Mouse (Mus musculus) ES-Bruce4 (cell line): ENCODE results near the gene H1foo.

Experiments
- CTCF ChIP-seq: IDR thresholded peaks from one replicate; pipeline ENCODE4 v1.8.1; 2011; ENCODE audit warnings: low read depth, low read length
- POLR2A ChIP-seq: IDR thresholded peaks from one replicate; pipeline ENCODE4 v1.8.1; 2011; ENCODE audit warnings: low read length; ENCODE audit not compliant: insufficient read depth

- TF ChIP-seq CTCF: no peak
- no peak for TF ChIP-seq POLR2A
Measured at GRCm38 (mm10) chr6:115913482-115913881, 31.3 kb upstream of the H1foo start.
